Mouse (Mus musculus) left cerebral cortex, postnatal 10 days (tissue): ENCODE measurements around the gene Eef1a2. TPM values are rescaled to one million over a fixed set of nuclear protein-coding genes. Genes with fewer than 3 reads are reported as not detected.
A peak's percentile ranks its signal among the peaks of the same experiment; 100 is the strongest.

ENCODE experiments used
- DNase-seq, 2 experiments: peaks; one replicate each; pipeline ENCODE4 v3.0.0; 2021 to 2022; ENCODE audit warnings: low spot score in 2 of 2, mixed read lengths in 1 of 2; ENCODE audit errors: extremely low spot score in 1 of 2
- intact Hi-C: fragments of 180-260 bp; cut with DNase I; formaldehyde crosslinking; loops from one replicate; pipeline ENCODE4 v1.15.1; 2025
- total RNA-seq, 2 experiments: library from RNA; stranded (reverse); gene quantifications; 2 replicates each; pipeline ENCODE4 v1.2.3; 2021

The Eef1a2 gene
- total RNA-seq, 2 experiments from 2014 or later, result 898 to 906 TPM

DNA sequence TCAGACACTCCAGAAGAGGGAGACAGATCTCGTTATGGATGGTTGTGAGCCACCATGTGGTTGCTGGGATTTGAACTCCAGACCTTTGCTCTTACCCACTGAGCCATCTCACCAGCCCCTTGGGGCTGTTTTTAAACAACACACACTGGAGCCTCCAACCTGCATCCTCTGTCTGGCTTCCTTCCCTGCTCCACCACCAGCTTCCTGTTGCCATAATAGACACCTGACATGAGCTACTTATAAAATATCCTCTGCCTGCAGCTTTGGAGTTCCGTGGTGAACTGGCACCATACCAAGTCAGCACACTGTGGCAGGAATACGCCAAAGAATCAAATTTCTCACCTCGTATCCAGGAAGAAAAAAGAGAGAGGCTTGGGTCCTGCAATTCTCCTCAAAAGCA, 4.0 kb upstream of the Eef1a2 start:
- DNase-seq, result no peak
- intact Hi-C loops, result no loop called here

- peak; percentile 66 to 69 for DNase-seq
- intact Hi-C loops, result no loop called here
Measured at GRCm38 (mm10) chr2:181159771-181160170, 3.0 kb upstream of the Eef1a2 start.

- intact Hi-C loops, result no loop called here
- peak; percentile 71 to 85 for DNase-seq
Measured at GRCm38 (mm10) chr2:181159091-181159514, 2.3 kb upstream of the Eef1a2 start.

- intact Hi-C loops, result no loop called here
- no peak for DNase-seq
Measured at GRCm38 (mm10) chr2:181158471-181158870, 1.7 kb upstream of the Eef1a2 start.

- intact Hi-C loops, result no loop called here
- no peak for DNase-seq
Measured at GRCm38 (mm10) chr2:181157716-181158302, 995 bp upstream of the Eef1a2 start.

GRCm38 (mm10) chr2:181157180-181157579, 366 bp upstream of the Eef1a2 start:
- DNase-seq, result no peak
- intact Hi-C loops, result no loop called here

GRCm38 (mm10) chr2:181155801-181156200, 1.0 kb downstream of the Eef1a2 start:
- DNase-seq, result peak in 1 of 2 experiments; percentile 62
- intact Hi-C loops, result no loop called here

DNA sequence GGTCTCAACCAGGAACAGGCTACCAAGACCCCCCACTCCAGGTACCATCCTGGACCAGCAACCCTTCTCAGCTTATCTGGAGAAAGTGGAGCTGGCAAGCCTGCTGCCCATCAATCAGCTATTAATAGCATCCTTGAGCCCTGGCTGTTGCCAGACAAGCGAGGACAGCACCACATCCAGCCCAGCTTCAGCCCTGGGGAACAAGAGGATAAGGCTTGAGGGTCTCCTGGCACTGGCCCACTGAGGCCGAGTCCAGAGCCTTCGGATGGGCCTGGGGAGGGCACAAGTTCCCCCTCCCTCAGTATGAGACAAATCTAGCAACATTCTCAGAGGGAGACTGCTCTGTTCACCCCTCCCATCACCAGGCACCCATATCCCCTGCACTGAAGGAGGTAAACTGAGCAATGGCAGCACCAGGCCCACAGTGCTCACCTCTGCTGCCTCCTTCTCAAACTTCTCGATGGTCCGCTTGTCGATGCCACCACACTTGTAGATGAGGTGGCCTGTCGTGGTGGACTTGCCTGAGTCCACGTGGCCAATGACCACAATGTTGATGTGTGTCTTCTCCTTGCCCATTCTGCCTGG, 1.9 kb downstream of the Eef1a2 start:
- intact Hi-C loops, result no loop called here
- no peak for DNase-seq

GRCm38 (mm10) chr2:181154361-181154760, 2.5 kb downstream of the Eef1a2 start:
- DNase-seq, result no peak
- intact Hi-C loops, result no loop called here

DNA sequence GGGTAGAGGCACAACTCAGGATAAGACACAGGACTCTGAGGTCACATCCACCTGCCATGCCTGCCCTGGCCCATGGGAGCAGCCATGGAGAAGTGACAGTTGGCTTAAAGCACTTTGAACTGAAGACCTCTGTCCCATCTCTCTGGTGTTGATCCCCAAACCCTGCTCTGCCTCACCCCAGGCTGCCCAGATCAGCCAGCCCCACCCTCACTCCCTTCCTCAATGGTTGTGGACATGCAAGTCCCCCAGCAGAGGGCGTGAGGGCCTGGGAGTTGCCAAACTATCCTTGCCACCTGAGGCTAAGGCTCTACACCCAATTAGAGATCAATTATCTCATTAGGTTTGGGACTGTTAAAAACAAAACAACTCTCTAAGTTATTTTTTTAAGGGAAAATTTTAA, 3.0 kb downstream of the Eef1a2 start:
- peak in 1 of 2 experiments; percentile 59 for DNase-seq
- intact Hi-C loops, result no loop called here

- DNase-seq, result no peak
- intact Hi-C loops, result no loop called here
Measured at GRCm38 (mm10) chr2:181153131-181153530, 3.7 kb downstream of the Eef1a2 start.

DNA sequence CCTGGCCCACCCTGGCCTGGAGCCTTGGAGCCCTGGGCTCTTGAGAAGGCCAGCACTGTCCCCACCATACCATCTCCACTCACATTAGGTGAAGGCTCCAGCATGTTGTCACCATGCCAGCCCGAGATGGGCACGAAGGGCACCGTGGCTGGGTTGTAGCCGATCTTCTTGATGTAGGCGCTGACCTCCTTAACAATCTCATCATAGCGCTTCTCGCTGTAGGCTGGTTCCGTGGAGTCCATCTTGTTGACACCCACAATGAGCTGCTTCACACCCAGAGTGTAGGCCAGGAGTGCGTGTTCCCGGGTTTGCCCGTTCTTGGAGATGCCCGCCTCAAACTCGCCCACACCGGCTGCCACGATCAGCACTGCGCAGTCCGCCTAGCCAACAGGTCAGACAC, 4.1 kb downstream of the Eef1a2 start:
- DNase-seq, result no peak
- intact Hi-C loops, result no loop called here

DNA sequence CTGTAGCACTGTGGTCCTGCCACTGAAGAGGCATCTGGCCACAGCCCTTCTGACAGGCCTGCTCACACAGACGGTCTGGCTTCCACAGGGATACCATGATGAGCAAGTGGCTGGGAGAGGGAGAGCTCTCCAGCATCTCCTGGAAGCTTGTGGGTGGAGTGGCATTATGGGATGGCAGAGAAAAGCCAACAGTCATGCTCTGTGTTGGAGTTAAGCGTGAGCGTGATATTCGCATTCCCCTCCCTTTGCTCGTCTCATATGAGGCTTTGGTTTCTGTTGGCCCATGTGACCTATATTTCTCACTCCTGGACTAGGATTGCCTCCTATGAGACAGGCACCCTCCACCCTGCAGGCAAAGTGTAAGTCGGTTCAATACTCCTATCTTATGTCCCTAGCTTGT, 6.5 kb downstream of the Eef1a2 start:
- no peak for DNase-seq
- intact Hi-C loops, result no loop called here

GRCm38 (mm10) chr2:181148318-181148955, 8.4 kb downstream of the Eef1a2 start:
- DNase-seq, result peak in 1 of 2 experiments; percentile 47
- intact Hi-C loops, result no loop called here

- peak in 1 of 2 experiments; percentile 77 for DNase-seq
- intact Hi-C loops, result no loop called here
Measured at GRCm38 (mm10) chr2:181147546-181148317, 9.1 kb downstream of the Eef1a2 start.

DNA sequence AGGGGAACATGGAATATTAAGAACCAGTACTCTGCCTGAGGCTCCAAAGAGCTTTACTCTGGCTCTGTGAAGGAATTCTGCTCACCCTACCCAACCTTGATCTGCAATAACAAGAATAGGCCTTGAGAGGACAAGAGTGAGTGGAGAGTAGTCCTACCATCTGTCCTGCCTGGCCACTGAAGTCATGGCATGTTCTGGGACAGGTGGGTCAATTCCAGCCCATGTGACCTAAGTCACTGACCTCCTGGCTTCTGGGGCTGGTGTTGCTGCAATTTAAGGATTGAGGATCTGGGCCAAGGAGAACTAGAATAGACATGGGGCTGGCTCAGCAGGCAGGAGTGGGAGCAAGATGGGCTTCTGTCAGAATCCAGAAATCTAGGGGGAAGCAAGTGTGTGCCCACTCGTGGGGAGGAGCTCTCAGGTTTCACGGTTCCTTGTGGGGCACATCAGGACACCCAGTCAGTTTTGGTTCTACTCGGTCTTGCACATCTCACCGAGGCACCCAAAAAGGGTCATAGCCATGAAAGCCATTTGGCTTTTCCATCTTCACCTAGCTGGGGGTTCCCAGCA, 9.8 kb downstream of the Eef1a2 start:
- DNase-seq, result no peak
- intact Hi-C loops, result no loop called here

DNA sequence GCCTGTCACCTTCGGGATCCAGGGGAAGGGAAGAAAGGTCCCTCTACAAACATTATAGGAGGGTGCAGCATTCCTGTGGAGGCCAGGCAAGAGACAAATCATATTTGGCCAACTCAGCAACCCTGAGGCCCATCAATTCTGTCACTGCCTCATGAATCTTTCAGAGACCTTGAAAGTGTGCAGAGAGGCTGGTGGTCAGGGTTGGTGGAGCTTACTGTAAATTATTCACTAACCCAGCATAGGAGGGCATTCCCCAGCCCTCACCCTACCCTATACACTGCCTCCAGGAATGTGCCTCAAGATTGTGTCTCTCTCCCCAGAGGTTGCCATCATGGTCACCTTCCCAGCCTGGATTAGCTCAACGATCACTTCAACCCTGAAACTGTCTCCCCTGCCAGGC, 12.1 kb downstream of the Eef1a2 start:
- intact Hi-C loops, result no loop called here
- no peak for DNase-seq

- intact Hi-C loops, result no loop called here
- no peak for DNase-seq
Measured at GRCm38 (mm10) chr2:181143509-181144276, 13.1 kb downstream of the Eef1a2 start.

- intact Hi-C loops, result no loop called here
- peak in 1 of 2 experiments; percentile 52 for DNase-seq
Measured at GRCm38 (mm10) chr2:181142703-181143135, 14.1 kb downstream of the Eef1a2 start.
